Mouse (Mus musculus): Measurements from ENCODE around the gene Miga1.

DNA sequence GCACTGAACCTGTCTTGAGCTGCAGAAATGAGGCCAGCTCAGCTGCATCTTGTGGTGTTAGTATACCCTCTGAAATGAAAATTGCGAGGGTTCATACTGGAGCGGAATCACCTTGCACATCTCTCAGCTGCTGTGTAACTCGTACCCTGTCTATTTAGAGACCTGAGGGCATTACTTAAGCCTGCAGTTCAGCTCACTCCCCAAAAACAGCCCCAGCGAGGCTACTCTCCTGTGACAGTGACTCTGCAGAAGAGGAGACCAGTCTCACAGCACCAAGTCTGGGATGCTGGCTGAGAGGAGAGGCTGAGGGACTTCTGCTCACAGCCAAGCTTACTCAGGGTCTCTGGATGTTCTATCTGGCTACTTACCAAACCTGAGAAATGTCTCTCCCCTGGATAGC is 34.2 kb downstream of the Miga1 start:
- TF ChIP-seq POLR2A (IDR thresholded peaks at IDR 0.05; ENCODE audit: low read depth, low read length) (no peak), CTCF (IDR thresholded peaks at IDR 0.05; ENCODE audit: borderline replicate concordance, insufficient read depth, low read length) (no peak)

Data from embryonic fibroblast, embryonic 13.5 days (primary cell).